Mouse (Mus musculus) CH12.LX (cell line): ENCODE results near the gene Mllt3.

Source experiments
- CTCF ChIP-seq, 2 experiments: IDR thresholded peaks in 1 of 2; conservative IDR thresholded peaks in 1 of 2; 2 replicates each; pipeline ENCODE4 v1.5.1; 2011 to 2012; ENCODE audit warnings: low read depth in 2 of 2, low read length in 2 of 2, improper control_type of control experiment in 1 of 2, inconsistent platforms in 1 of 2, mild to moderate bottlenecking in 1 of 2, moderate library complexity in 1 of 2
- EP300 ChIP-seq: IDR thresholded peaks from 2 replicates; pipeline ENCODE4 v1.6.1; 2011; ENCODE audit warnings: low read length, improper control_type of control experiment
- JUND ChIP-seq: conservative IDR thresholded peaks from 2 replicates; pipeline ENCODE4 v1.6.1; 2011; ENCODE audit warnings: low read depth, low read length, improper control_type of control experiment
- POLR2A ChIP-seq: IDR thresholded peaks from 2 replicates; pipeline ENCODE4 v1.6.1; 2011; ENCODE audit warnings: low read depth, mild to moderate bottlenecking, improper control_type of control experiment, low read length
- RAD21 ChIP-seq: IDR thresholded peaks from 2 replicates; pipeline ENCODE4 v1.6.1; 2011; ENCODE audit warnings: low read depth, mild to moderate bottlenecking, low read length, improper control_type of control experiment, moderate library complexity
- SMC3 ChIP-seq: IDR thresholded peaks from 2 replicates; pipeline ENCODE4 v1.6.1; 2011; ENCODE audit warnings: low read depth, low read length, improper control_type of control experiment
- USF2 ChIP-seq: conservative IDR thresholded peaks from 2 replicates; pipeline ENCODE4 v1.6.1; 2011; ENCODE audit warnings: low read depth, low read length, improper control_type of control experiment

- TF ChIP-seq POLR2A (no peak), EP300 (no peak), CTCF (conservative IDR thresholded peaks at IDR 0.05 in 1 of 2, IDR thresholded peaks at IDR 0.05 in 1 of 2; ENCODE audit: low read depth in 2 of 2, low read length in 2 of 2) (no peak), RAD21 (no peak), JUND (no peak), USF2 (no peak), SMC3 (no peak)
Measured at GRCm38 (mm10) chr4:87984589-87984988, 48.6 kb downstream of the Mllt3 start.
